Mouse (Mus musculus): ENCODE results near the gene Supv3l1.

- TF ChIP-seq ZMIZ1 (IDR thresholded peaks at IDR 0.05; ENCODE audit: low read depth, low read length) (no peak), EP300 (IDR thresholded peaks at IDR 0.05; ENCODE audit: low read depth in 1 of 2, low read length in 2 of 2) (no peak)
Observed at GRCm38 (mm10) chr10:62469736-62470135, 20.2 kb upstream of the Supv3l1 start.
